Mouse (Mus musculus) brain, embryonic 18.5 days (tissue): ENCODE data around the gene Rps27a.

Experiments
- DNase-seq: peaks from one replicate; pipeline ENCODE4 v3.0.0-alpha.2; 2012; ENCODE audit warnings: low read depth, low spot score

Rps27a gene

DNA sequence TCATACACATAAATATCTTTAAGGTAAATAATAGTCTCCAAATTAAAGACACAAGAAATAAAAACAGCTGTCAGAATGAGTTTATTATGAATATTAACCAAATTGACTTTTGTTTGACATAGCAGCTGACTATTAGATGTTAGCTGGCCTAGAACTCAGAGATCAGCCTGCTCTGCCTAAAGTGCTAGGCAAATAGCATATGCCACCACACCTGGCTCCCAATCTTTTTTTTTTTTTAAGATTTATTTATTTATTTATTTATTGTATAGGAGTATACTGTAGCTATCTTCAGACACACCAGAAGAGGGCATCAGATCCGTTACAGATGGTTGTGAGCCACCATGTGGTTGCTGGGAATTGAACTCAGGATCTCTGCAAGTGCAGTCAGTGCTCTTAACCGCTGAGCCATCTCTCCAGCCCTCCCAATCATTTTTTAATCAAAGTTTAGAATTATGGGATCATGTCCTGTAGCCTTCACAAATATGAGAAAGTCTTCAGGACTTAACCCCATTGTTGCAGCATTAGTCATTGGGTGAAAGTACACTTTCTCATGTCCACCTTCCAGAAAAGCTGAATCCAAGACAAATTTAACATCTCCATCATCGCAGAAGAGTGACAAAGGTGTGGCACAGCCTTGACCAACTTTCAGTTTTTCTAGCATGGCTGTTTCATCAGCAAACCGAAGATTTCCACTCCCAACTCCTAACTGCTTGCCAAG lies 34.9 kb downstream of the Rps27a start:
- DNase-seq: no peak

DNA sequence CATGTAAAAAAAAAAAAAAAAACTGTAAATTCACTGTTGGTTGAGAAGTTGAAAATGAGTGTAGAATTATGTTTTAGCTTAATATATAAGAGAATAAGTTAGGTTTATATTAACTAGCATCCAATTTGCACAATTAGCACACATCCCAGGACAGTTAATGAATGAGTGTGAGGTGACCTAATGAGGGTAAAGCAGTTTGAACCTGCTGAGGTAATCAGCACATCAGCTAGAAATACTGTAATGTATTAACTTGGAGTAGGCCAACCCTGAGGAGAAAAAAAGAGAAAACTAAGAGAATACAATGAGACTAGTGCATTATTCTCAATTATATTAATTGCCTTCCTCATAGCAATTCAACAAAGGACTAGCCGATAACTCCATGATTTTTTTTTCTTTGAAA lies 38.5 kb downstream of the Rps27a start:
- no peak for DNase-seq

DNA sequence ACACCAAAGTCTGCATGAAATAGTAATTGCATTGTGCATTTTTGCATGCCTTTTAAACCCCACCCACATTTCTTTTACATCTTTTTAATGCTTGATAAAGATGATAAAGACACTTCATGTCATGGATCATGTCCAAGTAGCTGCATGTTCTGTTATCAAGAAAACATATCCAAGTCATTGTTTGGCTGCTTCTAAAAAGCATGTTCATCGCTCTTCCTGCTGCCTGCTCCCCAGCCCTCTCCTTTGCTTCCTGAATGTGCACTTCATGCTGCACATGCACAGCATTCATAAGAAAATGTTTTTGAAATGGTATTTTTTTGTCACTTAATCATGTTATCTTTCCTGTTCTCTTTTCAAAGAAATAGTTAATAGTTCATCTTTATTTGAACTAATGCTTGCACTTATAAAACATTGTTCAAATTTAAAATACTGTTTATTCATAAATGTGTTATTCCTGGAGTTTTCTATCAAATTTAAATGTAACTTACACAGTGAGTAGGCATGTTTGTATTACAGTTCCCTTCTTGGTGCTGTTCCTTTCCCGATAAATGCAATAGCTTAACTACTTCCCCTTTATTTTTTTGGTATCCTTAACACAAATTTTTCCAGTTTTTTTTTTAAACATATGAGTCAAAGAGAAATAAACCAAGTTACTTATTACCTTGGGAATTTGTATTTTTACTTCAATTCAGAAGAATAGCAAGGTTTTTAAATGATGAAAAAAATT lies 42.8 kb downstream of the Rps27a start:
- no peak for DNase-seq

DNA sequence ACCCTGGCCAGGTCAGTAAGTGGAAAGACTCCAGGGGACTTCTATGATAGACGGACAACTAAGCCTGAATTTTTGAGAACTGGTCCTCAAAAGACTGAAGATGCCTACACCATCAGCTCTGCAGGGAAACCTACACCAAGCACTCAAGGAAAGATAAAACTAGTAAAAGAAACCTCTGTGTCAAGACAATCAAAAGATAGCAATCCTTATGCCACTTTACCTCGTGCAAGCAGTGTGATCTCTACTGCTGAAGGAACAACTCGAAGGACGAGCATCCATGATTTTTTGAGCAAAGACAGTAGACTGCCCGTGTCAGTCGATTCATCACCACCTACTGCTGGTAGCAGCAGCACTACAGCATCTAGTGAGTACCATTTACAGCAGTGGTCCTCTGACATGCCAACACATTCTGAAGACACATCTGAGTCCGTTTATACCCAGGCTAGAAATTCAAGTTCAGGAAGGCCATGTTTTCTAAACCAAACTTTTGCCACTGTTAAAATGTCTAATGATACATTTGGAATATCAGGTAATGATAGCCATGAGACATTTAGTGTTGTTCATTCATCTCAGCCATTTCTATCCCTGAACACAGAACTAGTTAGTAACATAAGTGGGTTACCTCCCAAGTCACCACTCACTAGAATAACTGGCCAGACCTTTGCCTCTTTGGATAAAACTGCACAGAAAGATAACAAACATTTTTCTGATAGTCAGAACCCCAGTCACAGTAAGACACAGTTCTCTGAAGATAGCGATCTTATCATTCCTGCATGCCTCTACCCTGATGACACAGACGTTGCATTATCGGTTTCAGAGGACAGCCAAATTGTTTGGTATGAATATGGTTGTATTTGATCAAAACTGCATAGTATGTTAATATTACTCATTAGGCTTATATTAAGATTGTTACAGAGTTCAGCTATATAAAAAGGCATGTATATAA lies 43.7 kb downstream of the Rps27a start:
- no peak for DNase-seq

DNA sequence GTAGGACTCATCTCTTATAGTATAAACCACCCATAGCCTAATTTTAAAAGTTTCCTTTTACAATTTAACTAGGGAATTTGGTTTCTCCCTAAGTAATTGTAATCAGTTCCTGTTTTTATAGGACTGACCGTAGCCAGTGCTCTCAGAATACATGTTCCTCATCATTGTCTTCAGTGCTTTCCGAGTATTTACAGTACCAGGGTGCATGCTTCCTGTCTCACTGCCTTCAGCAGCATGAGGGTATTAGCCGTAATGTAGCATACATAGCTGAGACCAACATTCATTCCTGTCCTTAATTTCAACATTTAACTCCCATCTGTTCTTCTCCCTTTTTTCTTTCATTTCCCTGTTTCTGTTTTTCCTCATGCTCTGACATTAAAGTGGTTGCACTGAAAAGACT lies 50.9 kb downstream of the Rps27a start:
- no peak for DNase-seq
